Mouse (Mus musculus): ENCODE data around the gene Lrrk1. TPM values are rescaled to one million over a fixed set of nuclear protein-coding genes. Genes with fewer than 3 reads are reported as not detected.

Gene Lrrk1
- polyA plus RNA-seq, 1 experiment from 2014 or later, result 6.9 TPM

DNA sequence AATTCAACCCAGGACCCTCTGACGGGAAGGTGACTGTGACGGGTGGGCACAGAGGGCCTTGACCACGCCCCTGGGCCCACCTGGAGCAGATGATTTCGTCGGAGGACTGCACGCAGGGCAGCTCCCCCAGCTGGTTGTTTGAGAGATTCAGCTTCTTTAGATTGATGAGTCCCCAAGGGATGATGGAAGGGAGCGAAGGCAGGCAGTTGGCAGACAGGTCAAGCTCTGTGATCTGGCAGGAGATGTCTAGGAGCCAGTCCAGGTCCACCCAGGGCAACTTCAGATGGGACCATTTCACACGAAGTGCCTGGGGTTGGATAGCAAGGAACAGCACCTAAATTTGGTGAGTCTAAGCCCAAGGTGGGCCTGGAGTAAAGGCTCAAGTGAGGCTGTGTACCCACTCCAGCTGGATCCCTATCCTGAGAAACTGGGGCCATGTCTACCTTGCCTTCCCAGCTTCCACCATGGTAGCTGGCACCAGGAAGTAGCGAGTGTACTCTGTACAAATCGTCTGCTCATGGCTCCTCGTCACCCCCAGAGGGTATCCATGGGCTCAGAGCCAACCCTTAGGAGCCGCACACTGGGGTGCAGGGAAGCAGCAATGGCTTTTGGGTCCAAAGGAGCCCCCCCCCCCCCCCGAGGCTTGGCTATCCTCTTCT is 79.4 kb downstream of the Lrrk1 start:
- Histone ChIP-seq H3K9ac (replicated peaks) (no peak overlapping the region), H3K27ac (replicated peaks) (no peak overlapping the region), H3K4me1 (no peaks in the 10 kb centered on the region), H3K9me3 (no peaks in the 10 kb centered on the region), H3K27me3 (no peaks in the 10 kb centered on the region), H3K4me3 (no peak overlapping the region), H3K4me2 (replicated peaks) (no peak overlapping the region), H3K36me3 (no peaks in the 10 kb centered on the region)
- 77% methylated on average over 13 of the region's 13 CpGs for WGBS
- ATAC-seq (ENCODE audit: low FRiP score, low read depth), result no peak

- Histone ChIP-seq H3K9me3 (no peaks in the 10 kb centered on the region), H3K4me2 (replicated peaks) (no peak overlapping the region), H3K27ac (replicated peaks) (no peak overlapping the region), H3K4me3 (no peak overlapping the region), H3K27me3 (no peaks in the 10 kb centered on the region), H3K36me3 (no peaks in the 10 kb centered on the region), H3K4me1 (no peaks in the 10 kb centered on the region), H3K9ac (replicated peaks) (no peak overlapping the region)
- no peak for ATAC-seq (ENCODE audit: low FRiP score, low read depth)
- 83% methylated on average over 2 of the region's 2 CpGs for WGBS
Observed at GRCm38 (mm10) chr7:66307791-66308190, 80.4 kb downstream of the Lrrk1 start.

DNA sequence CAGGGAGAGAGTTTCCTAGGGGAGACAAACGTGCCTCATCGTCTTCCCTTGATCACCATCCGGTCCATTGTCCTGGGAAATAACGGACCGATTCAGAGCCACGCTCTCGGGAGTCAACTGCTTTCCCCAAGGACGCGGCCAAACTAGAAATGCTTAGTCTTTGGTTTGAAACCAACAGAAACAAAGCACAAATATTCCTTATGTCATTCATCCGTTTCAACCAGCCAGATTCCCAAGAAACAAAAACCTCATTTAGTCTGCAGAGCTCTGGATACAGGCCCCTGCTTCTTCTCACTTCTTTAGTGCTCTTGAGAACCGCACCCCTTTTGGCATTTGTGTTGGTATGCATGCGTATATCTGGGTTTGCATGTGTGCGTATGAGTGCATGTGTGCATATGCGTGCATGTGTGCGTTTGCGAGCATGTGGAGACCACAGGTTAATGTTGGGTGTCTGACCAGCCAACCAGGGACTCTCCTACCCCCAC is 82.4 kb downstream of the Lrrk1 start:
- no peak for ATAC-seq (ENCODE audit: low FRiP score, low read depth)
- H3K4me2 ChIP-seq (replicated peaks), result no peak overlapping the region
- H3K36me3 ChIP-seq, result no peaks in the 10 kb centered on the region
- no peak overlapping the region for H3K27ac ChIP-seq (replicated peaks)
- no peaks in the 10 kb centered on the region for H3K4me1 ChIP-seq
- H3K27me3 ChIP-seq, result no peaks in the 10 kb centered on the region
- H3K9ac ChIP-seq (replicated peaks), result no peak overlapping the region
- no peak overlapping the region for H3K4me3 ChIP-seq
- WGBS, result 90% methylated on average over 16 of the region's 16 CpGs
- no peaks in the 10 kb centered on the region for H3K9me3 ChIP-seq

DNA sequence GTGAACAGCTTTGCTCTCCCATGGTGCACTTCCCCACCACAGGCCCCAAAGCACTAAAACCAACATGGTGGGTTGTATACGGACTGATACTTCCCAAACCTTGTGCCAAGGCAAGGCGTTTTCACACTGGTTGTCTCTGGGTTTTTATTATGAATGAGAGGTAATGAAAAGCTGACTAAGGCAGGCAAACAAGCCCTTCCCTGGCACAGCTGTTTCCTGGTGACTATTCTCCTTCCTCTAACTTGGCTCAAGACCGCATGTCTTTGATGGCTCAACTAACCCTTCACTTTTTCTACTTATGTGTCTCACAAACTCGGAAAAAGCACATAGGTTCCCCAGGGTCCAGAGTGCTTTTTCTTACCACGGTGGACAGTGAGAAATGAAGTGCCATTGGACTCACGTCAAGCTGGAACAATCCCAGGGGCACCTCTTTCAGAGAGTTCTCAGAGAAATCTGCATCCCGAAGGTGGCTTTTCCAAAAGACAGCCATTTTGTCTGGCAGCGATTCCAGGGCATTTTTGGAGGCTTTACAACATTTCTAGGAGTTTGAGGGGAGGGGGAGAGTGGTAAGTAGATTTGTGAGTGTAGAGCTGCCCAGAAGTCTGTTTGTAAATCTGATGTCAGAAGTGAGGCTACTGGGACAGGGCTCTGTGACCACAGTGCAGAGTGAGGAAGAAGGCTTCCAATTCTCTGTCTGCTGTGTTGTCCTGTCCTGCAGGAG is 83.0 kb downstream of the Lrrk1 start:
- Histone ChIP-seq H3K27ac (replicated peaks) (no peak overlapping the region), H3K36me3 (no peaks in the 10 kb centered on the region), H3K9ac (replicated peaks) (no peak overlapping the region), H3K9me3 (no peaks in the 10 kb centered on the region), H3K27me3 (no peaks in the 10 kb centered on the region), H3K4me2 (replicated peaks) (no peak overlapping the region), H3K4me1 (no peaks in the 10 kb centered on the region), H3K4me3 (no peak overlapping the region)
- WGBS, result 87% methylated on average over 8 of the region's 8 CpGs
- ATAC-seq (ENCODE audit: low FRiP score, low read depth), result no peak

DNA sequence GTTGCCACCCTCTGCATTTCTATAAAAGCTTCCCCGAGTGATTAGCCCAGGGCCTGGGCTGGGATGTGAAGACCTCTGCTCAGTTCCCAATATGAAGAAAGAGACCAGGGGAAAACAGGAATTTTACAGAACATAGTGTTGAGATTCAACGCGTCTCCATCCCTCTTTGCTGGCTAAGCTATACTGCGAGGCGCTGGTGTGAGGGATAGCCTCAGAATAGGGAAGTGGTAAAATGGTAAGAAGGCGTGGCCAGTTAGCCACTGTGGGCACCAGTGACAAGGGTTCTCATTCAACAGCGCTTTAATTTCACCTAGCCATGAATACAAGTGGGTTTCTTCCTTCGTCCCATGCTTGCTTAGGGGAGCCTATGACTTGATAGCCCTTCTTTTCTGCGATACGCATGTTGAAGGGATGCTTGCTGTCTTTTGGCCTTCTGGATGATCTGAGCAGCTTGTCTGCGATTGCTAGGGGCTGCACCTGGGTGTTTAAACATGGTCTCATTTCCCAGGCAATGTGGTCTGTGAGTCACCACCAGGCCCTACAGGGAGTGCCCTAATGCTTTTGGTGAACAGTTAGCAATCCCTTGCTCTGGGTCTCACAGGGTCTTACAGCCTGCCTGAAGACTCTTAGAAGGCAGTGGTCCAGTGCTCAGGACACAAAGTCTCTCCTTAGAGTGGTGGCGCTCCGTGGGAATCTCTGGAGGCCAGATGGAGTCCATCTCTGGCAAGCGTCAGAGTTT is 84.1 kb downstream of the Lrrk1 start:
- Histone ChIP-seq H3K4me1 (no peaks in the 10 kb centered on the region), H3K4me2 (replicated peaks) (no peak overlapping the region), H3K27me3 (no peaks in the 10 kb centered on the region), H3K36me3 (no peaks in the 10 kb centered on the region), H3K27ac (replicated peaks) (no peak overlapping the region), H3K9me3 (no peaks in the 10 kb centered on the region), H3K9ac (replicated peaks) (no peak overlapping the region), H3K4me3 (no peak overlapping the region)
- 93% methylated on average over 14 of the region's 14 CpGs for WGBS
- no peak for ATAC-seq (ENCODE audit: low FRiP score, low read depth)

DNA sequence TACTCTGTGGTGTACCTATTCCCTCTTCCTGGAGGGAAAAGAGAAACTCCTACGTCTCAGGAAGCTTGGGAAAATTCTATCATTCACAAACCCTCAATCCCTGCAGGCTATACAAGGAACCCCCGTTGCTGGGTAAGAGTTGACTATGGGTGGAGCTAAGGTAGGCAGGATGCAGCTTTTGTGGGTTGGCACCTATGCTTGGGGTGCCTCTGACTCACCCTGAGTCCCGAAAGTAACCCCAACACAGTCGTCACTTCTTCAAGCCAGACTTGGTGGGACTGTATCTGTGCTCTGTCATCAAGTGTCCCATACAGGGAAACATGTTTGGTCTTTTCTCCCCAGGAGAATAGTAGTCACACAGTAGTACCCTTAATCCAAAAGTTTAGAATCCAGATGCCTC is 86.7 kb downstream of the Lrrk1 start:
- Histone ChIP-seq H3K27me3 (peaks cover 10% of the 10 kb centered on the region; the same call in 1 of the 2 replicates), H3K4me3 (no peak overlapping the region), H3K4me1 (peaks cover 15% of the 10 kb centered on the region), H3K4me2 (replicated peaks) (no peak overlapping the region), H3K36me3 (no peaks in the 10 kb centered on the region), H3K9ac (replicated peaks) (no peak overlapping the region), H3K27ac (replicated peaks) (no peak overlapping the region), H3K9me3 (no peaks in the 10 kb centered on the region)
- WGBS, result 79% methylated on average over 4 of the region's 4 CpGs
- ATAC-seq (ENCODE audit: low FRiP score, low read depth), result no peak

- Histone ChIP-seq H3K9ac (replicated peaks) (no peak overlapping the region), H3K9me3 (no peaks in the 10 kb centered on the region), H3K4me1 (peaks cover 19% of the 10 kb centered on the region), H3K27ac (replicated peaks) (no peak overlapping the region), H3K27me3 (peaks cover 18% of the 10 kb centered on the region; the same call in 1 of the 2 replicates), H3K4me3 (no peak overlapping the region), H3K4me2 (replicated peaks) (no peak overlapping the region), H3K36me3 (no peaks in the 10 kb centered on the region)
- no peak; the same call in 1 of the 2 replicates for ATAC-seq (ENCODE audit: low FRiP score, low read depth)
- WGBS, result 10% methylated on average over 5 of the region's 5 CpGs
Observed at GRCm38 (mm10) chr7:66300680-66301079, 87.5 kb downstream of the Lrrk1 start.

DNA sequence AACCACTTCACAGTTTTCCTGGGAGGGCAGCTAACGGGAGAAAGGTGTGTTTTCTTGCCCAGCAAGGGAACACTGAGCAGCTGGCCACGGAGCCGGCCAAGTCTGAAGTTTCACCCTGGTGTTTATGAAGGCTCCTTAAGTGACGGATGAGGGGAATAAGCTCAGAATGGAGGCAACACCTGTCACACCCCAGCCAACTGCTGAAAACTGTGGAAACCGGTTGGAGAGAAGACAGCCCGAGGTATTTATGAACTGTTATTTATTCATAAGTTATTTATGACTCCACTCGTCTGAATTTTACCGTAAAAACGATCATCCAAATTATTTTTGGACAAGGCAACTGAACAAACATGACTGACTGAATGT is 90.5 kb downstream of the Lrrk1 start:
- H3K9me3 ChIP-seq, result no peaks in the 10 kb centered on the region
- H3K27me3 ChIP-seq, result peaks cover 36% of the 10 kb centered on the region; the same call in 1 of the 2 replicates
- ATAC-seq (ENCODE audit: low FRiP score, low read depth), result no peak
- no peak overlapping the region for H3K27ac ChIP-seq (replicated peaks)
- H3K9ac ChIP-seq (replicated peaks), result no peak overlapping the region
- H3K4me1 ChIP-seq, result peaks cover 19% of the 10 kb centered on the region
- H3K36me3 ChIP-seq, result no peaks in the 10 kb centered on the region
- H3K4me3 ChIP-seq, result no peak overlapping the region
- no peak overlapping the region for H3K4me2 ChIP-seq (replicated peaks)
- 70% methylated on average over 9 of the region's 9 CpGs for WGBS

DNA sequence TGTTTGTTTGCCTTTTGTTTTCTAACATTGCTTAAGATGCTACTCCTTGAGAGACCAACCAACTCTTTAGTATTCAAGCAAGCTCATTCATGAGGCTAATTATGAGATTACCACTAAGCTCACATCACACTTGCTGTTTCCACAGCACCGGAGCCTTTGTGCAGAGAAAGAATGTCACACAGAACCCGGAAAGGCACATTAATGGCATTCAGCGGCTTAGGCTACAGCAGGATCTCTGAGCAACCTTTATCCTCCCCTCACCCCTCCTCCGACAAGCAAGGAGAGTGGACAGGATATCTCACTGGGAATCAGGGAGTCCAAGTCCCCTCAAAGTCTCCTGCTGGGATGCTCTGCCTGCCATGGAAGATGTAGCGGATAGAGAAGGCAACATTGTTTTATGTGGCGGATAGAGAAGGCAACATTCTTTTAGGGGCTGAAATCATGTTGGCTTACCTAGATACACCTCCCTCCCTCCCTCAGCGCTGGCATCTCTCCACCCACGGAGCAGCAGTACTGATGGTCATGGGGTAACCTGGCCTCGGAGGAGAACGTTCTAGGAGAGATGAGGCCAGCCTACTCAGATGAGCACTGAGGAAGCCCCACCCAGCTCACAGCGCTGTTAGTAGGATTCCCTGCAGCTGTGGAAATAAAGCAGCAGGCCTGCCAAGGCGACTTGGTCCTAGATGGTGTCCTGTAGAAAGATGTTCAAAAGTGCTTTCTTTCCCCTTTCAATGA is 91.1 kb downstream of the Lrrk1 start:
- no peaks in the 10 kb centered on the region for H3K9me3 ChIP-seq
- 0 out of 2 replicates have a peak overlapping the region, but pooled peaks have one; percentile 46 for H3K27ac ChIP-seq (replicated peaks)
- no peaks in the 10 kb centered on the region for H3K36me3 ChIP-seq
- no peak overlapping the region for H3K9ac ChIP-seq (replicated peaks)
- H3K4me2 ChIP-seq (replicated peaks), result peak overlapping the region; percentile 22
- peak; percentile 57; the same call in 1 of the 2 replicates for ATAC-seq (ENCODE audit: low FRiP score, low read depth)
- H3K27me3 ChIP-seq, result peaks cover 39% of the 10 kb centered on the region; the same call in 1 of the 2 replicates
- no peak overlapping the region for H3K4me3 ChIP-seq
- WGBS, result 28% methylated on average over 12 of the region's 12 CpGs
- peaks cover 19% of the 10 kb centered on the region for H3K4me1 ChIP-seq

DNA sequence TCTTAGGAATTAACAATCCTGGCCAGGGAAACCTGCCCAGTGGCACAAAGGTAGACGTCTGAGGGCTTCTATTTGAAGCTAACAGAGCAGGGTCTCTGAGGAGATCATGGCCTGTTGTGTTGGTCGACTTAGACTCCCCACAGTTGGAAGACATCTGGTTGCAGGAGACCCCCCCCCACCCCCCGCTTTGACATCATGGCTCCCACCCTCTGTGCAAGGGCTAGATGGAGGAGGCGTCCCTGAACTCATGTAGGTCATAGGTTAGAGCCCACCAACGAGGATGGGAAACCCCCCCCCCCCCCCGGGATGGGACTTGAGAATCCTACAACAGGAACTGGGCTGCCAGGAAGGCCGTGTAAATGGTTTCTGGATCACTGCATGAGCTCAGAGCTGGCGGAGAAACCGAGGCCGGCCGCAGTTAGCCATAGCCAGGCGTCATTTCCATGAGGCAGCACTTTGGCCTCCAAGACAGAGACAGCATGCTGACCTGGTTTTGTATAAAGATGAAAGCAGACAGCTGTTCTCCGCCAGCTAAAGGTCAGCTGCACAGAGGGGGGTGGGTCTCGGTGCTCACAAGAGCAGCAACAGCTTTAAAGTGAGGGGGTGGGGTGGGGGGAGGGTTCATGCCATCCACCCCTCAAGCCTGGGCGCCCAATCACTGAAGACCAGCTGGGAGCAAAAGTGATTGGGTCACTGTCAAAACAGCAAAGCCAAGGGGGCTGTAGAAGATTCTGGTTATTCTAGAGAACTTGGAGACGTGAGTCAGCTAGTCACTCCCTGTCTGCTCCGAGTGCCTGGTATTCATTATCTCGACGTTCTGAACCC is 95.4 kb downstream of the Lrrk1 start:
- Histone ChIP-seq H3K27me3 (peaks cover 48% of the 10 kb centered on the region), H3K9ac (replicated peaks) (no peak overlapping the region), H3K4me1 (peaks cover 15% of the 10 kb centered on the region), H3K4me3 (no peak overlapping the region), H3K4me2 (replicated peaks) (no peak overlapping the region), H3K9me3 (no peaks in the 10 kb centered on the region), H3K36me3 (no peaks in the 10 kb centered on the region), H3K27ac (replicated peaks) (no peak overlapping the region)
- ATAC-seq (ENCODE audit: low FRiP score, low read depth), result no peak
- 41% methylated on average over 19 of the region's 19 CpGs for WGBS

- no peak overlapping the region for H3K27ac ChIP-seq (replicated peaks)
- no peak overlapping the region for H3K9ac ChIP-seq (replicated peaks)
- peaks cover 8% of the 10 kb centered on the region for H3K4me1 ChIP-seq
- WGBS, result 85% methylated on average over 8 of the region's 8 CpGs
- no peaks in the 10 kb centered on the region for H3K36me3 ChIP-seq
- H3K4me3 ChIP-seq, result no peak overlapping the region
- no peak for ATAC-seq (ENCODE audit: low FRiP score, low read depth)
- H3K27me3 ChIP-seq, result peaks cover 44% of the 10 kb centered on the region
- no peaks in the 10 kb centered on the region for H3K9me3 ChIP-seq
- no peak overlapping the region for H3K4me2 ChIP-seq (replicated peaks)
Observed at GRCm38 (mm10) chr7:66292010-66292409, 96.1 kb downstream of the Lrrk1 start.

Measured in midbrain, embryonic 12.5 days (tissue).